Mouse (Mus musculus): ENCODE data around the gene D17Wsu92e.
A peak's percentile ranks its signal among the peaks of the same experiment; 100 is the strongest.

GRCm38 (mm10) chr17:27783567-27783966 lies 36.9 kb downstream of the D17Wsu92e start:
- TF ChIP-seq POLR2A (IDR thresholded peaks at IDR 0.05; ENCODE audit: insufficient read length, low read depth) (no peak), TCF12 (IDR thresholded peaks at IDR 0.05; ENCODE audit: insufficient read depth, poor library complexity, severe bottlenecking) (peak; percentile 29), MAX (IDR thresholded peaks at IDR 0.05; ENCODE audit: low read depth) (no peak), POLR2AphosphoS2 (IDR thresholded peaks at IDR 0.05; ENCODE audit: insufficient read length, low read depth) (no peak), MYOG (IDR thresholded peaks at IDR 0.05; ENCODE audit: control insufficient read depth in 1 of 3, insufficient read depth in 1 of 3, insufficient read length in 2 of 3, low read depth in 2 of 3) (peak in 2 of 3 experiments; percentile 38 to 75), E2F4 (IDR thresholded peaks at IDR 0.05; ENCODE audit: insufficient read depth) (no peak), USF1 (IDR thresholded peaks at IDR 0.05; ENCODE audit: low read depth) (no peak)
